Mouse (Mus musculus) heart, adult 11 months (tissue): Measurements from ENCODE around the gene Dock4.

Experiments
- DNase-seq: peaks from one replicate; pipeline ENCODE4 v3.0.0; 2022

Gene Dock4

DNA sequence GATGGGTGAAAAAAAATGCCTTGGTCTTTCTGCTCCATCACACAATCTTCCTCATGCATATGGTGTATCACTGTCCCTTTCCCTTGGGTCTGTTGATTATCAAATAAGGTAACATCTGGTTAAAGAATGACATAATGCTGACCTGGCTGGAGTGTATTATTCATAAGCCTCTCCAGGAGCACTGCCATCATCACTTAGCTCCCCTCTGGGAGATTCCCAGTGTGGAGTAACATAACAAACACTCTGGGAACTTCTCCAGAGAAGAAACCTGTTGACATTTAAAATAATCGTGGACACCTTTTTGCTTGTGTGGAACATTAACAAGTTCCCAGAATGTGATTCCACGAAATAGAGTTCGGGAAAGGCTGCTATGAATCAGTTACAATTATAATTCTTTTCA is 128.3 kb downstream of the Dock4 start:
- no peak for DNase-seq

DNA sequence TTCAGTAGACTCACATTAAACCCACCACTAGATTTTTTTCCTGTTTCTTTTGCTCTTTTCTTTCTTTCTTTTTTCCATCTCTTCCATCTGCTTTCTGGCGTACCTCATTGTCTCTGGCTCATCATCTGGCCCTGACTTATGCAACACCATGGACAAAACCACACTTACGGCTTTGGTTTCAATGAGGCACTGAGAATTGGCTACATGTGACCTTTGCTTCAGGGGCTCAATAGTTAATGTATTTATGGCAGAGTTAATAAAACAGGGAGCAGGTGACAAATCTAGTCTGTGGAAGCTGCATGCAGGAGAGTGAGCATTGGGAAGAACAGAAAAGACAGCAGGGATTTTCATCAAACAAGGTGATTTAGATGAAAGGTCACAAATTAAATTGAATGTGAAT is 131.0 kb downstream of the Dock4 start:
- DNase-seq, result no peak

DNA sequence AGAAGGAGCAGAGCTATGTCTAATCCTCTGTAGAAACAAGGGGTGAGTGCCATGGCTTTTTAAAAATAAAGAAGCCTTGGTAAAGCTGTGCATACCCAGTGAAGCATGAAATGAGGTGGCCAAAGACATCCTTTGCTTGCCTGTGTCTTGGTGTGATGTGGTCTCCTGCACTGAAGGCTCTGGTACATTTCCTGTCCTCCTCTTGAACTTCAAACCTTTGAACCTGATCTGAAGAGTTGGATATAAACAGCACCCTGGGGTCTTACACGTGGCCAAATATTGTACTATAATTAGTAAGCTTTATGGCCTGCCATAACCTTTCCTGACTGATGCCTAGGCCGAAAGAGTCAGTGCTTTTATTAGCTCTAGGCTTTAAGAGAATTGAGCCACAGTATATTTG is 134.6 kb downstream of the Dock4 start:
- no peak for DNase-seq

DNA sequence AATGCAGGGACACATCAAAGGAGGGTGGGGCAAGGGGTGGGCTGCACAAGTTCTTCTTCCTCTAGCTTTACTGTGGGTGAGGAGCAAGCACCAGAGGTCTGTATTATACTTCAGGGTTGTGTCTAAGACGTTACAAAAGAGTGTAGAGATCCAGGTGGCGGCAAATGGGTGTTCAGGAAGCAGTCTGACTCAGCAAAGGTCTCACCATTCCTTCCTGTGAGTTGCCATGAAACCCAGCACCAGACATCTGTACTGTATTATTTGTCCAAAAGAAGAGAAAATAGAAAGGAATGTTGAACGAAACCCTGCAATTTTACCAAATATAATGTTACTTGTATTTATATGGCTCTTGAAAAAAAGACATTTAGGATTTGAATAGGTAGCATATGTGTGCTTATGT is 135.3 kb downstream of the Dock4 start:
- no peak for DNase-seq

DNA sequence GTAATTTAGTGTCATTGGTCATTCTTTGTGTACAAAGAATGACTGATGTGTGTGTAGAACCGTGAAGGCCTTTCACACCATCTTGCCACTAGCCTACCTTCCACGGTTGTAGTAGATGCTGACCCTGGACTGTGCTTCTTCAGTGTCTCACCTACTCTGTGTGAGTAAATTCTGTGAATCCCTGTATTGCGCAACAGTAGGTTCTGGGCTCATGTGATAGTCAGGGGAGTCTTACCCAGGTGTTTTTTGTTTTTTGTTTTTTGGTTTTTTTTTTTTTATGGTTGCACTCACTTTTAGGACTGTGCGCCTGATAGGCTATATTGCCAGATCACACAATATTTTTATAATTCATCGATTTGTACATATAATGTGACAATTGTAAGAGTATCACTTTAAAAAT is 136.3 kb downstream of the Dock4 start:
- no peak for DNase-seq

DNA sequence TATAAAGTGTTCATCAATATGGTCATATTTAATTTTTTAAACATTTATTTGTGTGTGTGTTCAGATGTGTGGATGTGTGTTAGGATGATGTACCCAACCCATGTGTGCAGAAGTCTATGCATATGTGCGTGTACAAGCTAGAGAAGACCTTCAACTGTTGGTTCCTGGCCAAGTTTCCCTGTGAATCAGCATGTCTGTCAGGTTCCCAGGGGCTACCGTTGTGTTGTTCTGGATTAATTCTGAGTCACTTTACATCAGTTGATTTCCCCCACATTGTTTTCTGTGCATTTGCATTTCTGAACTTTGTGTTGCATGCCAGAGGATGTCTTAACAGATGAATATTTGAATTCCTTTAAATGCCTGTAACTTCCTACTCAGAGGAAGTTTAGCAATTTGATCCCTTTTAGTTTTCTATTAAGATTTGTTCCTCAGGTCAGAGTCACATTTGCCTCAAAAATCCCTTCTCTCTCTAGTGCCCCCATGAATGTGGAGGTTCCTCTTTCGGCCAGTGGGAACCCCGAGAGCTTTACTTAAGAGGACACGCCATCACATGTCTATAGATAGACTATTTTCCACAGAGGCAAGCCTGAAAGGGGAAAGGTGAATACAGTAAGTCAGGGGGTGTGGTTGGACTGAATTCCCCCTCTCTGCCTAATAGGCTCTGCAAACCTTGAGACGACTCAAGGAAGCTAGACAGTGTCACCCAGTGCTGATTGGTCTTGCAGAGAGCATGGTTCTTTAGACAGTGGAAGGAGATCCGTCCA is 139.0 kb downstream of the Dock4 start:
- no peak for DNase-seq

DNA sequence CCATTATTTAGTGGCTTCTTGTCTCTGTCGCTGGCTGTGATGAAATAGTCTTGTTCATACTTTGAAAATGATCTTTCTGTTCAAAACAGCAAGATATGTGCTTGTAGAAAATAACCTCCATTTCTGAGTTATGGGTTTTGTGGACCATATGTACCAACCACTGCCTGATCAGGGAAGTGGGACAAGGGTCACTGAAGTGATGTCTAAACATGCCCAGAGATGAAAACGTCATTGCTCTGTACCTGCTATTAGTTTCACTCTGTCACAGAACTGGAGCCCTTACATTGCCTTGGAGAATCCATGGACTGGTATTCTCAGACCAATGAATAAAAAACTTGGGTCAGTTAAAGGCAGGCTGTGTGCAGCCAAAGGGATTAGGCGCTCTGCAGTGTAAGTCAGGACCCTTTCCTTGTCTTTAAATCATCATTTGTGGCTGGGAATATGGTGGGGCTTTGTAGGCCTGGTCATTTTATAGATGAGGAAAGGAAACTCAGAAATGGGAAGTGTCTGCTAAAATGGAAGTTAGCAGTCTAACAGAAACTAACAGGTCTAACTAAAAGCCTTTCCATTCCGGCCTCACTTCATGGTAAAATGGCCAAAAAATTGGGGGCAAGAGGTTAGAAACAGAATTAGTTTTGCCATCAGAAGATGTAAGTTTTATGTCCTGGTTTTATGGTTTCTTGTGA is 139.8 kb downstream of the Dock4 start:
- DNase-seq, result no peak

DNA sequence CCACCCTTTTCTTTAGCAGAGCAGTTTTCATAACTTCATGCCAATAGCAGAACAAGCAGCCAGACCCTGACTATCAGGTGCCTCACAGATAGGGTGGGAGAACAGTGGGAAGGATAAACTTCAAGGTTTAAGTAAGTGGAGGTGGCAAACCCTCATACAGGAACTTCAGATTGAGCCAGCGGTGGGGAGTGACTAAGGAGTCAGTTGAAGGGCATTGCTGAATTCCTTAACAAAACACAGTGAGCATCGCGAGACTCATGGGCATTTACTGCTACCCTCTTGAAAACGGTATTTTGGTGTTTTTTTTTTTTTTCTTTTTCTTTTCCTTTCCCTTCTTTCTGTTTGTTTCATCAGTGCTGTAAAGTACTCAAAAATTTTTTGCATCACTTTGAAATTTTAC is 148.4 kb downstream of the Dock4 start:
- peak; percentile 54 for DNase-seq

DNA sequence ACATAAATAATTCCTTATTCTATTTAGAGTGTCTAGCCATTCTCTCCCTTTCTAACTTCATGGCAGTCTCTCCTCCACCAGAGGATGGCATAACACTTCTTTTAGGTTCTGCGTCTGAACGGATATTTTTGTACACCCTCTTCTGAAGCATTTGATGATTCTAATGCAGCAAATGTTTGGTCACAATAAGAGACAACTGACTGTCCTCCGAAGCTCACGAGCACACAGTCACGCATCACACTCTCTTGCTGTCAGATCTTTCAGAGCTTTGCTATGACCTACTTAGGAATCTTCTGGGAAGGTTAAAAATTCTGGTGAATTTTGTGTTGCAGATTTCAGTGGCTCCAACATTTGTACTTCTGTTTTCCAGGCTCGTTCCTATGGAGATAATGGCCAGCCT is 149.7 kb downstream of the Dock4 start:
- peak; percentile 28 for DNase-seq

DNA sequence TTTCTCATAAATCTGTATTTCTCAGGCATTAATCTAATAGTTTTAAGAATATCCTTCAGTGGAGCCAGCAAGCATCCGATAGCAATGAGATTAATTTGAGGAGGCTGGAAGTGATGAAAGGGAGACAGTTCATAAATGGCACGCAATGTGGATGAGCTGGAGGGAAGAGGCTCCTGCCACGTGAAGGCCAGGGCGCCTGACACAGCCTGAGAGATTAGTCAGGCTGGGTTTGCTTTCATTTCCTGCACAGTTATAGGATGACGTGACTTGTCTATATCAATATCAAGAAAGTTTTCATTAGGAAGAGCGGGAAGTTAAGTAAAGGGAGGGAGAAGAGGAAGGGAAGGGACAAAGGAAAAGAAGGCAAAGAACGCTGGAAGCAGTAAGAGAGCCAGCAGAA is 150.3 kb downstream of the Dock4 start:
- no peak for DNase-seq

DNA sequence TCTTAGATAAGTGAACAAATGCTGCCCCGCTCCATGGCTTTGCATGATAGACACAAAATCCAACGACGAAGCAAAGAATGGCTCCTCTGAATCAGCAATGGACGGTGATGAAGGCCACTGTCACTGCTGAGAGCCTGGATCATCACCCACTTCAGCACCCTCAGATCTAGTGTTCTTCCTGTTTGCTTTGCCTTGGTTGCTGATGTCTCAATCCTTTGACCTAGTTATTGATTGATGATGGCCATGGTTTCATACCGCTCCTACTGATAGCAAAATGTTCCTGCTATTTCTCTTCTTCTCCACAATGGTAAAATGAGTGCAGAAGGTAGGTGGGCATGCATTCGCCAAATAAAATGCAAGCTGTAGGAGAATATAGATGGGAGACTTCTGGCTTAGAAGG is 150.7 kb downstream of the Dock4 start:
- no peak for DNase-seq

DNA sequence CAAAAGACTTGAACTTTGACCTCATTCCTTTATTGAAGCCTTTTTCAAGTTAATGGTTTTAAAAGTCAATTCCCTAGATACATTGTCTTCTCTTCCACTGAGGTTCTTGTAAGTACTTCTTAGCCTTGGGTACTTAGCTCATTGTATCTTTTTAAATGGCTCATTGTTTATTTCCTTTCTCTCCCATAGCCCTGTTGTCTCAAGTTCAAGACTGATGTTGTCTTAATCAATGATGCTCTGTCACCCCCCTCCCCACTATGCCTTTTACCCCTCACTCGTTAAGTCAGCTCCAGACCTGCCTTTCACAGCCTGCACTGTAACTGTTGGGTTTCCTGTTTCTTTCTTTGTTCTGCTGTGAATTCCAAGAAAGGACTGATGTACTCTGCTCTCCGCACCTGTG is 154.2 kb downstream of the Dock4 start:
- no peak for DNase-seq

DNA sequence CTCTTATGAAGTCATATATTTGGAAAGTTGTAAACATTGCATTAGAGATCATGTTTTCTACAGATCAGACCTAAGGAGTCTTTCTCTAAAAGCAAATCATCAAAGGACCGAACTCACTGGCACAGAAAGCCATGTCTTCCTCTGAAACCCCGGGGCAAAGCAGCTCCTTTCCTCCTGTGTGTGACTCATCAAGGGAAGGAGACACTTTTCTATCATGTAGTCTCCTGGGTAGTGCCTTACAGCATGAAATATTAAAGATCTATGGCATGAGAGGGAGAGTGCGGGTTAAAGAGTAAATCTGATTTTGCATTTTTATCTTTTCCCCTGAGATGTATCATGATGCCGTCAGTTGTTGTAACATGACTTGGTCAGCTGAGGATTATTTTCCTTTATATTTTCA is 159.8 kb downstream of the Dock4 start:
- DNase-seq, result no peak

DNA sequence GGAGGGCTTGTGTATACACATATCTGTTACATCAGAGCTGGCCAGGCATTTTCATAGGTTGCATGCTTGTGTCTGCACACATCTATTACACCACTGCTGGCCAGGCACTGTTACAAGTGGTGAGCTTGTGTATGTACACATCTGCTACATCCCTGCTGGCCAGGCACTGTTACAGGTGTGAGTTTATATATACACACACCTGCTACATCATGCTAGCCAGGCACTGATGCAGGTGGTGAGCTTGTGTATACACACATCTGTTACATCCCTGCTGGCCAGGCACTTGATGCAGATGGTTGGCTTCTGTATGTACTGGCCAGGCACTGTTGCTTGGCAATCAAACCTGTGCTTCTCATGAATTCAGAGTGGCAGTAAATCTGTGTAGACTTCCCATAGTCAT is 177.2 kb downstream of the Dock4 start:
- DNase-seq, result peak; percentile 82

DNA sequence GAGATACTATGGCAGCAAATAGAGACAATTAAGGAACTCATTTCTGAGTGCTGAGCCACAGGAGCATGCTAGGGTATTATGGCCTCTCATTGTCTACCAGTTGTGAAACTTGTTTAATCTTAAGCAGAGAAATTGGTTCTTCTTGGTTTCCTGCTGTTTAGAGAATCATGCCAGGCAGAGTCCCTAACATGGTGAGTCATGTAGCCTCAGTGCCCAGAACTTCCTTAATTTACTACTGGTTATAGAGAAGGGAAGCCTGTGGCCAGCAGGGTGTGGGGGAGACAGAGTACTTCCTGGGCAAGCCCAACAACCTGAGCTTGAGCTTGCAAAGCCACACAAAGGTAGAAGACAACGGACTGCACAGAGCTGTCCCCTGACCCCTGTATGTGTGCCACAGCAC is 180.8 kb downstream of the Dock4 start:
- DNase-seq, result peak; percentile 94

DNA sequence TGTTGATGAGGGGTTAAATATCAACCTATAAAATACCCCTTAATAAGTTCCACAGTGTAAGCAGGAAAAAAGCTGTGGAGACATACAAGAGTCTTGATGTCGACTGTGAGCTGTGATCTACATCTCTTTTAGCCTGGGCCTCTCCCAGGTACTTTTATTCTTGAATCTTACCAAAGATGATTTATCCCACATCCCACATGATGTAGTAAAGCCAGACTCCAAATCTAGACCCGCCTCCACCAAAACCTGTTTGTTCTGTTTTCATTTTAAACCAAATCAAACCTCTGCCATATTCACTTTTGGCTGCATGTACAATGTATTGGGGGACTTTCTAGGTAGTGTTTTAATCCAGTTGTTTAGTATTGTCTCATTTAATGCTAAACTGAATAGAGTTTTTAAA is 187.5 kb downstream of the Dock4 start:
- DNase-seq, result no peak

DNA sequence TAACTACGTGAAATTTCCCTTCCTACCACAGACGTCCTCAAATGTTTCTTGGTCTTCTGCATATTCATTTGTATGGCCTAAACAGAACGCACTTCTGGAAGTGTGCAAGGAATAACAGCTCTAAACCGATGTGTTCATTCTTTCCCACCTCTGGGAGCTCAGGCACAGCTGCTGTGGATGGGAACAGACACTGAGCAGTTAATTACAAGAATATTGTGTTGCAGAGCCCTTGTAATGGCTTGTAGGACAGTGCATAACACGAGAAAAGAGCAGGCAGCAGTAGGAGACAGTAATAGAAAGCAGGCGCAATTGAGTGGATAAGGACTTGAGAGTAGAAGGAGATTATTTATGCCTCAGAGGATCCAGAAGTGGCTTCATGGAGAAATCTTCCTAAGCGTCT is 188.4 kb downstream of the Dock4 start:
- DNase-seq, result no peak

DNA sequence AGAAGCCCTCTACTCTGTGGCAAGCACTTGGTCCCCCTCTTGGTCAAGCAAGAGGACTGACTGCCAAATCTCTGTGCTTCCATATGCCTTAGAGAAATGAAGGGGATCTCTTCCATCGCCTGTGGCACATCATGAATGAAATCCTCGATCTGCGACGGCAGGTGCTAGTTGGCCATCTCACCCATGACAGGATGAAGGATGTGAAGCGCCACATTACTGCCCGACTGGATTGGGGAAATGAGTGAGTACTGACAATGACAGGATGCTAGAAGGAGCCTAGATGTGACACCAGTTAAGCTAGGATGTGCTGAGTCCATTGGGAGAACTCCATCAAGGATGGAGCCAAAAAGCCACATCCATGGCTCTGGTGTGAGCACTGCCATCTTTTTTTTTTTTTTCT is 190.2 kb downstream of the Dock4 start:
- peak; percentile 85 for DNase-seq

DNA sequence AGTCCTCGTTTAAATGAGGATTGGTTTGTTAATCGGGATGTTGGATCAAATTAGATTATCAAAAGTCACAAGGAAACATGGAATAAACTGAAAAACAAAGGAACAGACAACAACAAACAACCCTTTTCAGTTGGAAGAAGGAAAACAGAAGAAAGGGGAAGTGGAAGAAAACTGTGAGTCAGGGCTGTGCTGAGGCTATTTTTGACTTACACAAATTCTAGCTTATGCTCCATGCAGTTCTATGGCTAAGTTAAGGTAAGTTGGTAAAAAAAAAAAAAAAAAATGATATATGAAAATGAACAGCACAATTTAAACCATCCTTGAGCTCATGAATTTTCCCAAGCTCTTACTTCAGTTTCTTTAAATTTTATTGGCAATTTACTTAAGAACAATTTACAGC is 191.7 kb downstream of the Dock4 start:
- DNase-seq, result no peak

DNA sequence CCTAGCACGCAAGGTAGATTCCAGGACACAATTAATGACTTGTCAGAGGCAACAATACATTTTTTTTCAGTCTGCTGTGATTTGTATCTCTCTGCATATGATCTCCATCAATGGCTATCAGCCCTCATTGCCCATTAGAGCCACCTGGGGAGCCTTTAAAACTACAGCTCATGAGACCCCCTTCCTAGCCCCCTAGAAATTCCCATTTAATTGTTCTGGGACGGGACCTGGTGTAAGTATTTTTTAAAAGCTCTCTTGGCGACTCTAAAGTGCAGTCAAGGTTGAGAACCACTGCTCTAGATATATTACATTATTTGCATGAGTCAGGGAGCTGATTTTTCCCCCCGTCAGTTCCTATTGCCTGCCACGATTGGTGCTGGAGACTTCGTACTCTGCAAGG is 200.1 kb downstream of the Dock4 start:
- peak; percentile 57 for DNase-seq

DNA sequence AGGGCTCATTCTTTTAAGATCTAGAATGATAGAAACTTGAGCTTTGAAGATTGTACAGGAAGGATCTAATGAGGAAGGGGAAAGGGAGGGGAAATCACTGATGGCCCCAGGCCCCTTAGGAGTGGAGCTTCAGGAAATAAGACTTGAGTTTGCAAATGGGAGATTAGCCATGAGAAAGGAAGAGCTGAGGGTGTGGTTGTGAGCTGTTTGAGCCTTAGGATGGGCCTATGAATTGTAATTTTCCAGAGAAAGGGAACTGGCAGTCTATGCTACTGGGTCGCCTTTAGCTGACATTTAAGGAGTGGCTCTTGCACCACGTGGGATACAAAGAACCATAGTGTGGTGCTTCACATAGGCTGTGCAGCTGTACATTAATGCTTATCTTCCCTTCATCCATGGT is 208.6 kb downstream of the Dock4 start:
- DNase-seq, result peak; percentile 92

DNA sequence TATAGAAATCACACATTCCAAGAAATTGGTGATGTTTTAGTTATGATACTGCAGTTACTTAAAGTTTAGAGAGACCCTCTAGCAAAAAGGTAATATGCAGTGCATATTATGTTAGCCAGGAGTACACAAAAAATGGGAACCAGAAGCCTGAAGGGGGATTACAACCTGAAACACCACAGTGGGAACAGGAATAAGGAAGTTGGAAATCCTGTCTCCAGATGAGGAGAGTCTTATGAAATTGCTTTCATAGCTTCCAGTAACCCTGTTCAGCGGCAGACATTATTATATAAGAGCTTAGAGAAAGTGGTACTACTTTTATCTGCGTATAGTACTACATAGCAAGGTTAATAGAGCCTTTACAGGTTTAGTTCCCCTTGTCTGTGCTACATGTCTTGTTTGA is 210.1 kb downstream of the Dock4 start:
- peak; percentile 28 for DNase-seq

DNA sequence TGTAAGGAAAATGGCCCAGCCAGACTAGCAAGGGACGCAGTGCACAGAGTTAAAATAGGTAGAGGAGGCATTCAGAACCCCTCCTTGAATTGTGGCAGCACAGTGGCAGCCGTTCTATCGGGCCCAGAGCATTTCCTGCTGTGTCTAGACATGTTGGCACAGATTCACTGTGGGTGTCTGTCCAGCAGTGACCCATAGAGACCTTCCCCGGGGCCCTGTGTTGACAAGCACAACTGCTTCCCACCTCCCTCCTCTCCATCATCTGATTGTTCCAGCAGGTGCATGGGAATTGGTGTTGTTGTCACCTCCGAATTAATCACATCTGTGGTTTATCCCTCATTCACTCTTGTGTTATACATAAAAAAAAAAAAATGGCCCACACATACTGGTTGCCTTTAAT is 210.7 kb downstream of the Dock4 start:
- DNase-seq, result peak; percentile 82

DNA sequence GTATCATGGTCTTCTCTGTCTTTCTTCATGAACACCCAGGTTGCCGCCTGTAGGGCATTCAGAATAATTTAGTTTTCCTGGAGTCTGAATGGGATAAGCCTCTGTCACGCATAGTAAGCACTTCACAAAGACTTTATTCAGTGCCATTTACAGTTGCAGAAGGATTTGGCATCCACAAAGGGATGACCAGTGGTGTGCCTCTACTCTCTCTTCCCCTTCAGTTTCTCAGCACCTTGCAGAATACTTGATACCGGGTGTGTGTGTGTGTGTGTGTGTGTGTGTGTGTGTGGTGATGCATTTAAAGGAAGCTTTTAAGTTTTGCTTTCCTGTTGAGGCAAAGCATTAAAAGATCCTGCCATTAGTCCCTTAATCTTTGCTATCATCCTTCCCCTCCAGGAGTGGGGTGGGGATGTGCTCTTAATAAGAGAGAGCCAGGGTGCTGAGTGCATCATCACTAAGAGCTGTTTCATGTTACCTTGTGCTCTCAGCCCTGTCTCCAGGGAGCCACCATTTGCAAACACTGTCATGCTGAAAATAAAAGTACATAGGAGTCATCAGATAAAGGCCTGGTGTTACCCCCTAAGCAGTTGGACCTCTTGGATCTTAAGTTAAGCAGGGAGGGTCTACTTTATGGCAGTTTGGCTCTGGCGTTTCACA is 211.6 kb downstream of the Dock4 start:
- DNase-seq, result peak; percentile 80
